Mouse (Mus musculus) hematopoietic multipotent progenitor cell, adult 10-12 weeks (in vitro differentiated cells): Measurements from ENCODE around the gene Yjefn3. TPM values are rescaled to one million over a fixed set of nuclear protein-coding genes. Genes with fewer than 3 reads are reported as not detected.

ENCODE experiments used
- polyA plus RNA-seq: library from polyadenylated mRNA; stranded (reverse); fragments of >175 nt; gene quantifications from 2 replicates; pipeline ENCODE4 v1.2.3, GENCODE M21; 2012; ENCODE audit warnings: low replicate concordance

Yjefn3 gene
- 0.81 and 2.5 TPM in 2 replicates for polyA plus RNA-seq

GRCm38 (mm10) chr8:69902163-69903062, at the start of gene Yjefn3, which contains the start of the genes Tssk6 and Ndufa13:
TSS of gene Yjefn3 (minus strand) at chr8:69902712.
TSS of gene Tssk6 (plus strand) at chr8:69902184.
TSS of gene Ndufa13 (minus strand) at chr8:69902558.

GRCm38 (mm10) chr8:69887289-69888243, 14.9 kb downstream of the Yjefn3 start, which contains the start of gene Cilp2:
TSS of gene Cilp2 (minus strand) at chr8:69887687.

Other genes starting within 250 kb of the Yjefn3 start
- gene Zfp964, start 248.2 kb downstream of the Yjefn3 start, polyA plus RNA-seq = 0.27 TPM in 2 replicates
- 2.3 and 3.5 TPM in 2 replicates for gene Zfp869, start 192.0 kb downstream of the Yjefn3 start, polyA plus RNA-seq
- gene Zfp963, start 152.7 kb downstream of the Yjefn3 start, polyA plus RNA-seq = 1.7 and 3.7 TPM in 2 replicates
- 2.1 TPM in 1 of 2 replicates, not detected in the other for gene Gm20422, start 127.8 kb downstream of the Yjefn3 start, polyA plus RNA-seq
- 50.8 and 66.2 TPM in 2 replicates for gene Atp13a1, start 111.5 kb downstream of the Yjefn3 start, polyA plus RNA-seq
- gene Zfp866, start 111.5 kb downstream of the Yjefn3 start, polyA plus RNA-seq = 1.6 and 4.7 TPM in 2 replicates
- 177 and 206 TPM in 2 replicates for gene Gmip, start 94.0 kb downstream of the Yjefn3 start, polyA plus RNA-seq
- 0.81 and 0.94 TPM in 2 replicates for gene Lpar2, start 80.3 kb downstream of the Yjefn3 start, polyA plus RNA-seq
- 2.1 TPM in 2 replicates for gene Pbx4, start 70.2 kb downstream of the Yjefn3 start, polyA plus RNA-seq
- 0.24 and 0.53 TPM in 2 replicates for gene Cilp2, start 15.0 kb downstream of the Yjefn3 start, polyA plus RNA-seq
- 1.00 and 2.1 TPM in 2 replicates for gene Tssk6, start 528 bp downstream of the Yjefn3 start, polyA plus RNA-seq
- gene Ndufa13, start 154 bp downstream of the Yjefn3 start, polyA plus RNA-seq = 95.4 and 115 TPM in 2 replicates
- 54.9 and 107 TPM in 2 replicates for gene Gatad2a, start 93.7 kb upstream of the Yjefn3 start, polyA plus RNA-seq
- gene Mau2, start 140.0 kb upstream of the Yjefn3 start, polyA plus RNA-seq = 60.9 and 149 TPM in 2 replicates
- gene Sugp1, start 140.1 kb upstream of the Yjefn3 start, polyA plus RNA-seq = 38.1 and 63.8 TPM in 2 replicates
- gene Tm6sf2, start 170.2 kb upstream of the Yjefn3 start, polyA plus RNA-seq = 0.69 and 0.95 TPM in 2 replicates
- gene Hapln4, start 180.7 kb upstream of the Yjefn3 start, polyA plus RNA-seq = 0.03 and 0.07 TPM in 2 replicates
- 0.13 and 0.22 TPM in 2 replicates for gene Ncan, start 218.2 kb upstream of the Yjefn3 start, polyA plus RNA-seq
- 6.3 and 14.2 TPM in 2 replicates for gene Nr2c2ap, start 228.6 kb upstream of the Yjefn3 start, polyA plus RNA-seq
- gene Rfxank, start 236.4 kb upstream of the Yjefn3 start, polyA plus RNA-seq = 6.1 and 18.1 TPM in 2 replicates
- 8.0 and 46.2 TPM in 2 replicates for gene Borcs8, start 236.8 kb upstream of the Yjefn3 start, polyA plus RNA-seq
- 8.0 and 22.3 TPM in 2 replicates for gene Mef2b, start 237.0 kb upstream of the Yjefn3 start, polyA plus RNA-seq